Mouse (Mus musculus): ENCODE data around the gene Dusp14. TPM values are rescaled to one million over a fixed set of nuclear protein-coding genes. Genes with fewer than 3 reads are reported as not detected.

Dusp14 gene
- polyA plus RNA-seq, 1 experiment from 2014 or later = 45.7 TPM

GRCm38 (mm10) chr11:84095084-84095483 is 26.0 kb upstream of the Dusp14 start:
- Histone ChIP-seq H3K4me2 (ENCODE audit: low read length) (no peak overlapping the region), H3K4me3 (ENCODE audit: low read depth, low read length) (no peak overlapping the region), H3K27ac (ENCODE audit: low read depth, low read length) (no peak overlapping the region), H3K27me3 (replicated peaks; ENCODE audit: control insufficient read depth, insufficient read depth, low read length) (no peaks in the 10 kb centered on the region), H3K36me3 (ENCODE audit: control insufficient read depth, insufficient read depth, low read length) (peaks cover 48% of the 10 kb centered on the region), H3K9ac (ENCODE audit: low read length) (no peak overlapping the region), H3K9me3 (replicated peaks; ENCODE audit: control insufficient read depth, low read length) (no peaks in the 10 kb centered on the region), H3K4me1 (ENCODE audit: control insufficient read depth, insufficient read depth, low read length) (no peaks in the 10 kb centered on the region; the same call in 1 of the 2 replicates)
- ATAC-seq = no peak
- WGBS = 75% methylated on average over 4 of the region's 4 CpGs
- no peak for DNase-seq (ENCODE audit: low spot score)

GRCm38 (mm10) chr11:84090572-84090971 is 21.5 kb upstream of the Dusp14 start:
- no peak for ATAC-seq
- no peaks in the 10 kb centered on the region for H3K9me3 ChIP-seq (replicated peaks; ENCODE audit: control insufficient read depth, low read length)
- DNase-seq (ENCODE audit: low spot score) = no peak
- no peaks in the 10 kb centered on the region for H3K27me3 ChIP-seq (replicated peaks; ENCODE audit: control insufficient read depth, insufficient read depth, low read length)
- H3K27ac ChIP-seq (ENCODE audit: low read depth, low read length) = no peak overlapping the region
- no peaks in the 10 kb centered on the region; the same call in 1 of the 2 replicates for H3K4me1 ChIP-seq (ENCODE audit: control insufficient read depth, insufficient read depth, low read length)
- no peak overlapping the region for H3K4me2 ChIP-seq (ENCODE audit: low read length)
- H3K36me3 ChIP-seq (ENCODE audit: control insufficient read depth, insufficient read depth, low read length) = peaks cover 57% of the 10 kb centered on the region
- 91% methylated on average over 8 of the region's 8 CpGs for WGBS
- no peak overlapping the region for H3K9ac ChIP-seq (ENCODE audit: low read length)
- no peak overlapping the region for H3K4me3 ChIP-seq (ENCODE audit: low read depth, low read length)

GRCm38 (mm10) chr11:84081901-84082300 is 12.8 kb upstream of the Dusp14 start:
- Histone ChIP-seq H3K27ac (ENCODE audit: low read depth, low read length) (no peak overlapping the region), H3K9ac (ENCODE audit: low read length) (no peak overlapping the region), H3K9me3 (replicated peaks; ENCODE audit: control insufficient read depth, low read length) (no peaks in the 10 kb centered on the region), H3K36me3 (ENCODE audit: control insufficient read depth, insufficient read depth, low read length) (peaks cover 53% of the 10 kb centered on the region), H3K4me2 (ENCODE audit: low read length) (no peak overlapping the region), H3K27me3 (replicated peaks; ENCODE audit: control insufficient read depth, insufficient read depth, low read length) (no peaks in the 10 kb centered on the region), H3K4me3 (ENCODE audit: low read depth, low read length) (no peak overlapping the region), H3K4me1 (ENCODE audit: control insufficient read depth, insufficient read depth, low read length) (no peaks in the 10 kb centered on the region)
- ATAC-seq (no peak), DNase-seq (ENCODE audit: low spot score) (no peak)
- WGBS = 81% methylated on average over 5 of the region's 5 CpGs

GRCm38 (mm10) chr11:84080327-84080726 is 11.3 kb upstream of the Dusp14 start:
- Histone ChIP-seq H3K4me2 (ENCODE audit: low read length) (no peak overlapping the region), H3K9ac (ENCODE audit: low read length) (no peak overlapping the region), H3K4me3 (ENCODE audit: low read depth, low read length) (no peak overlapping the region), H3K27ac (ENCODE audit: low read depth, low read length) (no peak overlapping the region), H3K36me3 (ENCODE audit: control insufficient read depth, insufficient read depth, low read length) (peaks cover 45% of the 10 kb centered on the region), H3K27me3 (replicated peaks; ENCODE audit: control insufficient read depth, insufficient read depth, low read length) (no peaks in the 10 kb centered on the region), H3K4me1 (ENCODE audit: control insufficient read depth, insufficient read depth, low read length) (no peaks in the 10 kb centered on the region), H3K9me3 (replicated peaks; ENCODE audit: control insufficient read depth, low read length) (no peaks in the 10 kb centered on the region)
- ATAC-seq = no peak
- no peak for DNase-seq (ENCODE audit: low spot score)
- WGBS = 88% methylated on average over 3 of the region's 3 CpGs

- Histone ChIP-seq H3K27ac (ENCODE audit: low read depth, low read length) (no peak overlapping the region), H3K27me3 (replicated peaks; ENCODE audit: control insufficient read depth, insufficient read depth, low read length) (no peaks in the 10 kb centered on the region), H3K9me3 (replicated peaks; ENCODE audit: control insufficient read depth, low read length) (no peaks in the 10 kb centered on the region), H3K36me3 (ENCODE audit: control insufficient read depth, insufficient read depth, low read length) (peaks cover 44% of the 10 kb centered on the region), H3K4me2 (ENCODE audit: low read length) (no peak overlapping the region), H3K4me1 (ENCODE audit: control insufficient read depth, insufficient read depth, low read length) (no peaks in the 10 kb centered on the region), H3K9ac (ENCODE audit: low read length) (no peak overlapping the region), H3K4me3 (ENCODE audit: low read depth, low read length) (no peak overlapping the region)
- ATAC-seq = no peak
- no peak for DNase-seq (ENCODE audit: low spot score)
- WGBS = 87% methylated on average over 4 of the region's 4 CpGs
Measured at GRCm38 (mm10) chr11:84079887-84080286, 10.8 kb upstream of the Dusp14 start.

GRCm38 (mm10) chr11:84079361-84079760 is 10.3 kb upstream of the Dusp14 start:
- H3K9me3 ChIP-seq (replicated peaks; ENCODE audit: control insufficient read depth, low read length) = no peaks in the 10 kb centered on the region
- H3K9ac ChIP-seq (ENCODE audit: low read length) = no peak overlapping the region
- ATAC-seq (no peak), DNase-seq (ENCODE audit: low spot score) (no peak)
- H3K4me3 ChIP-seq (ENCODE audit: low read depth, low read length) = no peak overlapping the region
- H3K4me1 ChIP-seq (ENCODE audit: control insufficient read depth, insufficient read depth, low read length) = no peaks in the 10 kb centered on the region
- H3K27ac ChIP-seq (ENCODE audit: low read depth, low read length) = no peak overlapping the region
- no peaks in the 10 kb centered on the region for H3K27me3 ChIP-seq (replicated peaks; ENCODE audit: control insufficient read depth, insufficient read depth, low read length)
- no peak overlapping the region for H3K4me2 ChIP-seq (ENCODE audit: low read length)
- 93% methylated on average over 11 of the region's 11 CpGs for WGBS
- peaks cover 39% of the 10 kb centered on the region for H3K36me3 ChIP-seq (ENCODE audit: control insufficient read depth, insufficient read depth, low read length)

GRCm38 (mm10) chr11:84078601-84079000 is 9.5 kb upstream of the Dusp14 start:
- Histone ChIP-seq H3K4me1 (ENCODE audit: control insufficient read depth, insufficient read depth, low read length) (no peaks in the 10 kb centered on the region), H3K4me3 (ENCODE audit: low read depth, low read length) (no peak overlapping the region), H3K27me3 (replicated peaks; ENCODE audit: control insufficient read depth, insufficient read depth, low read length) (no peaks in the 10 kb centered on the region), H3K9ac (ENCODE audit: low read length) (no peak overlapping the region), H3K36me3 (ENCODE audit: control insufficient read depth, insufficient read depth, low read length) (peaks cover 34% of the 10 kb centered on the region), H3K4me2 (ENCODE audit: low read length) (no peak overlapping the region), H3K9me3 (replicated peaks; ENCODE audit: control insufficient read depth, low read length) (no peaks in the 10 kb centered on the region), H3K27ac (ENCODE audit: low read depth, low read length) (no peak overlapping the region)
- no peak for DNase-seq (ENCODE audit: low spot score)
- no peak for ATAC-seq
- WGBS = 69% methylated on average over 9 of the region's 9 CpGs

GRCm38 (mm10) chr11:84077008-84077407 is 7.9 kb upstream of the Dusp14 start:
- ATAC-seq (no peak), DNase-seq (ENCODE audit: low spot score) (no peak)
- H3K4me3 ChIP-seq (ENCODE audit: low read depth, low read length) = no peak overlapping the region
- no peak overlapping the region for H3K4me2 ChIP-seq (ENCODE audit: low read length)
- H3K4me1 ChIP-seq (ENCODE audit: control insufficient read depth, insufficient read depth, low read length) = no peaks in the 10 kb centered on the region
- WGBS = 71% methylated on average over 2 of the region's 2 CpGs
- no peak overlapping the region for H3K27ac ChIP-seq (ENCODE audit: low read depth, low read length)
- no peaks in the 10 kb centered on the region for H3K27me3 ChIP-seq (replicated peaks; ENCODE audit: control insufficient read depth, insufficient read depth, low read length)
- H3K9ac ChIP-seq (ENCODE audit: low read length) = no peak overlapping the region
- no peaks in the 10 kb centered on the region for H3K9me3 ChIP-seq (replicated peaks; ENCODE audit: control insufficient read depth, low read length)
- peaks cover 22% of the 10 kb centered on the region for H3K36me3 ChIP-seq (ENCODE audit: control insufficient read depth, insufficient read depth, low read length)

GRCm38 (mm10) chr11:84073816-84074764 is 5.0 kb upstream of the Dusp14 start:
- Histone ChIP-seq H3K4me3 (ENCODE audit: low read depth, low read length) (no peak overlapping the region), H3K27ac (ENCODE audit: low read depth, low read length) (no peak overlapping the region), H3K27me3 (replicated peaks; ENCODE audit: control insufficient read depth, insufficient read depth, low read length) (peaks cover 8% of the 10 kb centered on the region; the same call in 1 of the 2 replicates), H3K36me3 (ENCODE audit: control insufficient read depth, insufficient read depth, low read length) (peaks cover 8% of the 10 kb centered on the region; the same call in 1 of the 2 replicates), H3K4me2 (ENCODE audit: low read length) (no peak overlapping the region), H3K9me3 (replicated peaks; ENCODE audit: control insufficient read depth, low read length) (no peaks in the 10 kb centered on the region), H3K4me1 (ENCODE audit: control insufficient read depth, insufficient read depth, low read length) (no peaks in the 10 kb centered on the region), H3K9ac (ENCODE audit: low read length) (no peak overlapping the region)
- 72% methylated on average over 7 of the region's 7 CpGs for WGBS
- no peak for DNase-seq (ENCODE audit: low spot score)
- no peak for ATAC-seq

Data from forebrain, embryonic 14.5 days (tissue).